Mouse (Mus musculus) gastrocnemius, postnatal 36 days (tissue): ENCODE data around the gene Csnk1g2. TPM values are rescaled to one million over a fixed set of nuclear protein-coding genes. Genes with fewer than 3 reads are reported as not detected.

Experiments
- DNase-seq, 2 experiments: peaks; one replicate each; pipeline ENCODE4 v3.0.0; 2022
- intact Hi-C: fragments of 180-260 bp; cut with DNase I; formaldehyde crosslinking; loops from one replicate; pipeline ENCODE4 v1.15.1; 2025
- total RNA-seq, 2 experiments: library from RNA; stranded (reverse); gene quantifications; 2 replicates each; pipeline ENCODE4 v1.2.3; 2021

Csnk1g2 gene
- total RNA-seq, 2 experiments from 2014 or later, result 84.0 to 90.0 TPM

DNA sequence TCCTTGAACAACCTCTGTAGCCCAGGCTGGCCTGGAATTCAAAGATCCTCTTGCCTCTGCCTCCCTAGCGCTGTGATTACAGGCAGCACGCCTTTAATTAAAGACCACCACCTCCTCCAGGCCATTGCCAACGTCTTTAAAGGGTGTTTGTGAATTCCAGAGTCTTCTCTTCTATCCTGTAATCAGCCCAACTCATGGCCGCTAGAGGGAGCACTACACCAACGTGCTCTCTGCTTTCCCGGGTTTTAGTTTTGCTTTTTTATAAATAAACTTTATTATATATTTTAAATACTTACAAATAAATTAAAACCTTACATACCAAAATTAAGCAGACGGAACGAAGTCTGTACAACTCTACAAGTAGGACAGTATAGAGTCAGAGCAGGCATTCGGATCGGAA lies 36.6 kb downstream of the Csnk1g2 start:
- DNase-seq, result peak; percentile 53 to 67
- intact Hi-C loops, result loop anchor here (2.0 kb wide), 1 partner anchor 26 kb away; no protein-coding TSS in a partner anchor

DNA sequence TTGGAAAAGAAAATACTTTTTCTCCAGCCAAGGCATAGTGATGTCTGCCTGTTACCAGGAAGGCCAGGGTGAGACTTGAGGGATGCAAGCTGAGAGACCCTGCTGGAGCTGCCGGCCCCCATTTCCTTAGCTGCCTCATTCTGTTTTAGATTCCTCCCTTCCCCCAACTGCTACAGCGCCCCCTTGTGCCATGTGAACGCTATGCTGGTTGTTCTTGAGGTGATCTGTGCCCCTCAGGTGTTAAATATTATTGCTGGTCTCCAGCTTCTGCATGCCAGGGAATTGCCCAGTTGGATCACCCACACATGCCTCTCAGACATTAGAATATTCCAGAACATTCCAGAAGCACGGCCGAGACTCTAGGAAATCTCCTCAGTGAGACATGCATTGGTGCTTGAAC lies 38.5 kb downstream of the Csnk1g2 start:
- no peak for DNase-seq

GRCm38 (mm10) chr10:80663485-80664196 lies 41.0 kb downstream of the Csnk1g2 start:
- no peak for DNase-seq
- intact Hi-C loops, result no loop called here

More for the DNA sequence above, 38.5 kb downstream of the Csnk1g2 start:
- intact Hi-C loops, result no loop called here

GRCm38 (mm10) chr10:80664197-80665015 lies 41.8 kb downstream of the Csnk1g2 start:
- peak; percentile 86 to 94 for DNase-seq
- intact Hi-C loops, result no loop called here

DNA sequence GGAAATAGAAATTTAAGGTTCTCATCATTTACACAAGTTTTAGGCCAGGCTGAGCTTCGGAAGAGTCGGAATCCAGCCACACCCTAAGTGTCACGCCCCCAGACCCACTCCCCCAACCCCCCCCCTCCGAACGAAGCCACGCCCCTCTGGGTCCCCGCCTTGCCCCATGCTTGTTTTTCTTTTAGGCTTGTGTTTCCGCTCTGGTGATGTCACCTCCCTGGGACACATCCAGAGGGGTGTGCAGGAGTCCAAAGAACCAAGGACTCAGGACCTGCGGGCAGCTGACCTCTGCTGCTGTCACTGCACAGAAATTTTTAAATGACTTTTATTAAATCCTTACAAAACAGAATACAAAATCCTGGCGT lies 42.4 kb downstream of the Csnk1g2 start:
- DNase-seq, result peak; percentile 82 to 89
- intact Hi-C loops, result no loop called here

DNA sequence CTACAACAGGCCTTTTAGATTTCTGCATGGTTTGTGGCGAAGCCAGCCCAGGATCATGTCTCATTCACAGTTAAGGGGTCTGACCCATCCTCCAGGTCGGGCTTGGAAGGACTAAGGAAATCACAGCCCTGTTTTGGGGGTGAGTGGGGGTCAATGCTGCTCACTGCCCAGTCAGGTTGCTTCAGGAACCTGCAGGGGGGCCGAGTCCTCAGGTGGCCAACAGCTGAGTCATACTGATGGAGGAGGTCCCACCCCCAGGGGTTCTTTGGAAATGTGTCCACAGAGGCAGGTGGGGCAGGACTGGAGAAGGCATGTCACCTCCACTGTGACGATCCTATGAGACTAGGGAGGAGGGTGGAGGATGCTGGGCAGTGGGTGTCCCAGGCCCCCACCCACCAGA lies 42.8 kb downstream of the Csnk1g2 start:
- intact Hi-C loops, result no loop called here
- DNase-seq, result no peak

GRCm38 (mm10) chr10:80665981-80666733 lies 43.5 kb downstream of the Csnk1g2 start:
- intact Hi-C loops, result no loop called here

GRCm38 (mm10) chr10:80666837-80667412 lies 44.3 kb downstream of the Csnk1g2 start:
- peak; percentile 42 to 46 for DNase-seq
- intact Hi-C loops, result no loop called here

More at GRCm38 (mm10) chr10:80665981-80666733, 43.5 kb downstream of the Csnk1g2 start:
- DNase-seq, result no peak

DNA sequence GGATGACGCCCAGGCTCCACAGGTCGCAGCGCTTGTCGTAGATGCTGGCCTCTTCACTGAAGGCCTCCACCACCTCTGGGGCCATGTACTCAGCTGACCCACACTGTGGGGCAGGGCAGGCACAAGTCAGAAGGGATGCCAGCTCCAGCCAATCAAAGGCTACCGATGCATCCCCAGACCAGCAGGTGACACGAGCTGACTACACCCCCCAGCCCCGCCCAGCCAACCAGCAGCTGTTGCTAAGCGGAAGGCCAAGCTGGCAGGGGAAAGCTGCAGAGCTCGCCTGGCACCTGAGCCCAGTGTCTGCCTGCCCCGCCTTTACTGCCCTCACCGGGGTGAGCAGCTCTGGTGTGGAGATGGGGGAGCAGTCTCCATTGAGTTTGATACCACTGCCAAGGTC lies 46.0 kb downstream of the Csnk1g2 start:
- intact Hi-C loops, result no loop called here

GRCm38 (mm10) chr10:80669018-80669417 lies 46.4 kb downstream of the Csnk1g2 start:
- DNase-seq, result no peak
- intact Hi-C loops, result no loop called here

More for the DNA sequence above, 46.0 kb downstream of the Csnk1g2 start:
- DNase-seq, result peak; percentile 54 to 77

DNA sequence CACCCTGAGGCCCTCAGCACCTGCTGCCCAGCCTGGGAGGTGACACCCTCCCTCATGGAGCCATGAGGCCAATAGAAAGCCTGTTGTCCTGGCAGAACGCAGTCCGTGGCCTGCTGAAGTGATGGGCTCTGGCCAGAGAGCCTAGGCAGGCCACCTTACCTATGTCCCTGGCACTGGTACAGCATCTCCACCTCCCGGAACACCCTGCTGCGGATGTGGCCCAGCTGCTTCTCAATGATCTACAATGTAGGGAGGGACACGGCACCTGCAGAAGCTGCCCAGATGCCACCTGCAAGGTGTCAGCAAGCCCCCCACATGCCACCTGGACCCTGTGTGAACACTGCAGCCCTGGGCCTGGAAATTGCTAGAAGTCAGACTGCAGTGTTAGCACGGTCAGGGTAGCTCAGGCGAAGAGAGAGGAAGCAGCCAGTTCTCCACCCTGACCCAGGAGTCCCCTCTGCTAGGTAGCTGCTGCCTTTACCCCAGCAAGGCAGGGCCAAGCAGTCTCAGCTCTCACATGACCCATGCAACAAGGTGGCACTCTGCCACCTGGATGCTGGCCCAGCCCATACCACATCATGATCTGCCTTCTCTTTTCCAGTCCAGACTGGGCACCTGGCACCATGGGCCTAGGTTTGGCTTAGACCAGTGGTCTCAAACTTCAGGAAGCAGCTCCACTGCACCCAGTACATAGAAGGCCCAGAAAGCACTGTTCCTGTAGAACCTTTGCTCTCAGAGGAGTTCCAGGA lies 47.3 kb downstream of the Csnk1g2 start:
- intact Hi-C loops, result no loop called here

DNA sequence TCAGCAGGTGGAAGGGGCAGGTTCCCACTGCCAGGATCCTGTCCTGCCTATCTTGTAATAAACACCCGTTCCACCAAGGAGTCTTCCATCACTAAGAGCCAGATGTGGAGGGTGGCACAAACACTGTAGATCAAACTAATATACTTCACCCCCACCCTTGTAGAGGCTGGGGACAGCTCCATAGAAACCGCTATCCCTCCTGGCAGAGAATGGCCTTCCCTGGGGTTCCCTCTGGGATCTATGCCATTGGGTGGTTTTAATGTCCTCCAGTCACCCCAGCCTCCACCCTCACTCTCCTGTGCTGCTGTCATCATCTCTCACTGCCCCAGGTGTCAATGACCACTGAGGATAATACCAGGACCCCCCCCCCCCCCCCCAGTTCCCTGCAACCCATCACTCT lies 47.9 kb downstream of the Csnk1g2 start:
- intact Hi-C loops, result no loop called here
- DNase-seq, result no peak

More for the DNA sequence above, 47.3 kb downstream of the Csnk1g2 start:
- peak; percentile 55 to 60 for DNase-seq

DNA sequence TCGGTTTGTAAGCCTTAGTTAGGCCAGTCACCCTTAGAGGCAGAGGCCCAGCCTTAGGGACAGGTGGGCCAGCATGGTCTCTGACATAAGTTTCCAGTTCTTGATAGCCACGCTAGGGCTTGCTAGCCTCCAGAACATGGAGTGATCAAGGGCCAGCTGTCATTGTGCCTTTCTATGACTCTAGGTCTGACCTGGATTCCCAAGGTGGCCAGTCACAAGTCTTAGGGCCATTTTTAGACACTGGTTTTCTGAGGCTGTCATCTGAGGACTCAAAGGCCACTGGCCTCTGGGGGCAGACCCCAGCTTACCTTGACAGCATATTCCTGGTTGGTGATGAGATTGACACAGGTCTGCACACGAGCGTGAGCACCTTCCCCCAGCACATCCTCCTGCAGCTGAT lies 48.6 kb downstream of the Csnk1g2 start:
- DNase-seq, result no peak
- intact Hi-C loops, result no loop called here

- no peak for DNase-seq
- intact Hi-C loops, result no loop called here
Observed at GRCm38 (mm10) chr10:80671936-80672690, 49.5 kb downstream of the Csnk1g2 start.

DNA sequence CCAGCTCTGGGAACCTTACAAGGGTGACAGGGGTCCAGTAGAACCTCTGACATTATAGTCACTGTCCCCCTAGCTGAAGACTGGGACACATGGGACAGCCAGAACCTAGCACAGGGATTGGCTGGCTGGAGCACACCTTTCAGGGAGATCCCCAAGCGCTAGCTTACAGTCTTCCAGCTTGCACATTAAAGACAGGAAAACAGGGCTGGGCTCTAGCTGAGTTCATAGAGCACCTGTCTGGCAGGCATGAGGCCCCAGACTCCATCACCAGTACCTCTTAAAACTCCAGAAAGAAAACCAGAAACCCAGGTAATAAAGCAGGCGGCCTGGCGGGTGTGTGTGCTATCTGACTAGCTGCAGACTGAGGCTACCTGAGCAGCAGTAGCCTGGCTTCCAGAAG lies 51.1 kb downstream of the Csnk1g2 start:
- intact Hi-C loops, result no loop called here

DNA sequence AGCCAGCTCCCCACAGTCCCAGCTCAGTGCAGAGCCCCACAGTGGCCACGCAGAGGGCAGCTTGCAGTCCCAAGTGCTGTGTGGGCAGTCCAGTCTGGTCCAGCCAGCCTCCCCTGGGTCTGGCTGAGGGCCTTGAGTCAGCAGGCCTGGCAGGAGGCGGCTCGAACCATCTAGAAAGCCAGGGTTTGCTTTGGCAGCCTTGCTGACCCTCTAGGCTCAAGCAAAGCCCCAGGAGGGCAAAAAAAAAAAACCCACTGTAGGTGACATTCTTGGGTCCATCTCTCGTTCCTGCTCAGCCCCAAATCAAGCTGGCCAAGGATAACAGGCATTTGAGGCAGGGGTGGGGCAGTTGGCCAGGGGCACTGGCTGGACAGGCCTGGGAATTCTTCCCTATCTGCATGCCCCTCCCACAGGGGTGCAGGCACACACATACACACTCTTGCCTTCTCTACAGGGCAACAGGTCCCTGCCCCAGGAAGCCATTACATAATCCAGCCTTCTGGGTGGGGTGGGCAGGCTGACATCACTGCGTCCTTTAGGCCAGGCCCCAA lies 51.6 kb downstream of the Csnk1g2 start:
- peak in 1 of 2 experiments; percentile 63 for DNase-seq
- intact Hi-C loops, result no loop called here

More for the DNA sequence above, 51.1 kb downstream of the Csnk1g2 start:
- no peak for DNase-seq

DNA sequence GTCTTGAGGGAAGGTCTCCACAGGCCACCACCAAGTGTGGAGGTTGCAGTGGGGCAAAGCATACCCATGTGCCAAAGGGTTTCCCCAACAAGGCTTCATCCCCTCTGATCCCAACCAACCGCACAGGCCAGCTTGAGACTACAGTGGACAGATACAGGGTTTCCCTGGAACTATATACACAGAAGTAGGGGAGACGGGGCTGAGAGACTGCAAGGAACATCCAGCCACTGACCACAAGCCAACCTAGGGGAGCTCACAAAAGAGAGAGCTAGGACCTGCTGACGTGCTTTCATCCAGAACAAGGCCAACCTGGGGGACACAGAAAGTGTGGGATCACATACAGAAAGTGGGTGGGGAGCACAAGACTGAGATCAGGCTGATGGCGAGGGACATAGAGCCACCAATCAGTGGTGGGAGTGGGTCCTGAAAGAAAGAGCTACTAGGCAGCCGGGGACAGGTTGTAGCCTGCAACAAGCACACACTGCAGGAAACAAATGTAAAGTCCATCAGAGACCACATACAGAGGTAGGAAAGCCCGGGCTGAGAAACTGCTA lies 52.3 kb downstream of the Csnk1g2 start:
- DNase-seq, result no peak
- intact Hi-C loops, result no loop called here

DNA sequence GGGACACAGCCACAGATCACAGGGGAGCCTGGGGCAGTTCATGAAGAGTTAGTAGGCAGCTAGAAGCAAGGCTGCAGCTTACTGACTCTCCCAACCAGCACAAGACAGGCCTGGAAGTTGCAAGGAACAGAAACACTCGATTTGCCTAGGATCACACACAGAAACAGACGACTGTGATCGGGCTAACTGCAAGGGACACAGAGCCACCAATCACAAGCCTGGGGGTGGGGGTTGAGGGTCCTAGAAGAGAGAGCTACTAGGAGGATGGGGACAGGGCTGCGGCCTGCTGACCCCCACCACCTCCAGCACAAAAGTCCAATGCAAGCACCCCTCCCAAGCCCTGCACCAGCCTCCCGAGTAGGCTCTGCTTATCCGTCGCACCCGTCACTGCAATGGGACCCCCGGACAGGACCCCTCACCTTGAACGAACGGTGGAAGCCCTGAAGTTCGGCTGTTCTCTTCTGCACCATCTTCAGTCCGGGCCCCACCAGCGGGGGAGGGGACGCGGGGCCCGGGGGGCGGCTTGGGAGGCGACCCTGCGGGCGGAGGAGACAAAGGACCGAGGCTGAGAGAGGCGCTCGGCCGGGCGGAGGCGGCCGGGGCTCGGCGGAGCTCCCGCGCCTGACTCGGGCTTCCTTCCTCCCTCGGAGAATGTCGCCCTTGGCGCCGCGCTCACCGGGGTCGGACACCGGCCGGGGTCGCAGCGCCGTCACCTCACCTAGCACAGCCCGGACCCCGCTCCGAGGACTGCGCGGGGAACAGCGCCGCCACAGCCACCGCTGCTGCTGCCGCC lies 53.0 kb downstream of the Csnk1g2 start:
- no peak for DNase-seq
- intact Hi-C loops, result no loop called here
